Mouse (Mus musculus) G1E (cell line): ENCODE measurements around the gene Glg1. TPM values are rescaled to one million over a fixed set of nuclear protein-coding genes. Genes with fewer than 3 reads are reported as not detected.
A peak's percentile ranks its signal among the peaks of the same experiment; 100 is the strongest.
"Not testable (repeated sequence)": the region's sequence is repeated elsewhere in the genome, so short reads cannot be mapped to it uniquely, and the experiment has no call there.

Experiments
- ATAC-seq: 2 replicates; pipeline ENCODE4 v1.8.0; 2016; ENCODE audit warnings: mild to moderate bottlenecking; ENCODE audit not compliant: insufficient number of reproducible peaks, poor library complexity, low FRiP score, severe bottlenecking; ENCODE audit errors: extremely low read depth
- DNase-seq: peaks from one replicate; pipeline ENCODE4 v3.0.0; 2012; ENCODE audit warnings: low spot score
- H3K27me3 ChIP-seq: 2 replicates; pipeline ENCODE4 v1.6.1; 2012; ENCODE audit warnings: mild to moderate bottlenecking, low read length, inconsistent platforms; ENCODE audit not compliant: insufficient read depth
- H3K36me3 ChIP-seq: replicated peaks from 2 replicates; pipeline ENCODE3; 2012; ENCODE audit warnings: mild to moderate bottlenecking, inconsistent platforms
- H3K4me1 ChIP-seq: 2 replicates; pipeline ENCODE4 v1.6.1; 2012; ENCODE audit warnings: low read depth, low read length, inconsistent platforms, mixed read lengths; ENCODE audit not compliant: insufficient read depth
- H3K4me3 ChIP-seq: 2 replicates; pipeline ENCODE4 v1.5.1; 2012; ENCODE audit warnings: low read depth, mild to moderate bottlenecking, inconsistent platforms, low read length, moderate library complexity, mixed read lengths
- H3K9me3 ChIP-seq: replicated peaks from 2 replicates; pipeline ENCODE4 v1.6.1; 2012; ENCODE audit warnings: inconsistent platforms
- CTCF ChIP-seq: IDR thresholded peaks from 2 replicates; pipeline ENCODE4 v1.5.1; 2012; ENCODE audit warnings: low read depth, low read length, inconsistent platforms, mixed read lengths
- GATA1 ChIP-seq: IDR thresholded peaks from 2 replicates; pipeline ENCODE4 v1.6.1; 2012; ENCODE audit warnings: borderline replicate concordance, low read length, inconsistent platforms, mixed read lengths
- GATA2 ChIP-seq: IDR thresholded peaks from 2 replicates; pipeline ENCODE4 v1.6.1; 2012; ENCODE audit warnings: low read depth, low read length, inconsistent platforms, borderline replicate concordance
- POLR2AphosphoS5 ChIP-seq: IDR thresholded peaks from 2 replicates; pipeline ENCODE4 v1.6.1; 2012; ENCODE audit warnings: low read depth, low read length, inconsistent platforms; ENCODE audit not compliant: insufficient replicate concordance
- TAL1 ChIP-seq: conservative IDR thresholded peaks from 2 replicates; pipeline ENCODE4 v1.6.1; 2012; ENCODE audit warnings: low read depth, low read length, inconsistent platforms, mixed read lengths
- polyA plus RNA-seq: library from polyadenylated mRNA; stranded (reverse); fragments of >175 nt; gene quantifications from 2 replicates; pipeline ENCODE4 v1.2.3, GENCODE M21; 2012
- total RNA-seq, 2 experiments: library from RNA; stranded (forward) in 1 of 2; stranded (reverse) in 1 of 2; fragments of 200-1000 nt in 1 of 2; fragments of >200 nt in 1 of 2; fragmentation: Nextera tagmentation in 1 of 2; gene quantifications; 2 replicates each; pipeline ENCODE4 v1.2.3; 2014 to 2017

Glg1 gene
- total and polyA plus RNA-seq, 3 experiments = 12.7 to 71.0 (median 22.7) TPM

- Histone ChIP-seq H3K4me3 (no peak overlapping the region), H3K27me3 (no peaks in the 10 kb centered on the region), H3K36me3 (peaks cover 79% of the 10 kb centered on the region), H3K4me1 (no peaks in the 10 kb centered on the region), H3K9me3 (no peaks in the 10 kb centered on the region)
- DNase-seq = no peak
- ATAC-seq = no peak
- TF ChIP-seq GATA2 (no peak), CTCF (no peak), TAL1 (no peak), POLR2AphosphoS5 (no peak)
These were observed 87.4 kb downstream of the Glg1 start for GRCm38 (mm10) chr8:111171661-111172060.

- DNase-seq (no peak), ATAC-seq (no peak)
- Histone ChIP-seq H3K9me3 (no peaks in the 10 kb centered on the region), H3K36me3 (peaks cover 92% of the 10 kb centered on the region), H3K4me1 (no peaks in the 10 kb centered on the region), H3K27me3 (no peaks in the 10 kb centered on the region), H3K4me3 (no peak overlapping the region)
- TF ChIP-seq CTCF (no peak), TAL1 (no peak), POLR2AphosphoS5 (no peak), GATA2 (no peak), GATA1 (no peak)
These were observed 101.4 kb downstream of the Glg1 start for GRCm38 (mm10) chr8:111157617-111158016.

GRCm38 (mm10) chr8:111155721-111156436 lies 103.1 kb downstream of the Glg1 start:
- peaks cover 82% of the 10 kb centered on the region for H3K36me3 ChIP-seq

GRCm38 (mm10) chr8:111145460-111146012 lies 113.5 kb downstream of the Glg1 start:
- DNase-seq (peak; percentile 66), ATAC-seq (peak; percentile 64)
- H3K4me1 ChIP-seq = peaks cover 30% of the 10 kb centered on the region
- H3K4me3 ChIP-seq = peak overlapping the region; percentile 76
- H3K36me3 ChIP-seq = peaks cover 13% of the 10 kb centered on the region
- not testable (repeated sequence) for H3K27me3 ChIP-seq, H3K9me3 ChIP-seq

More at GRCm38 (mm10) chr8:111155721-111156436, 103.1 kb downstream of the Glg1 start:
- Histone ChIP-seq H3K9me3 (no peaks in the 10 kb centered on the region), H3K27me3 (no peaks in the 10 kb centered on the region), H3K4me3 (no peak overlapping the region), H3K4me1 (no peaks in the 10 kb centered on the region)
- ATAC-seq (no peak), DNase-seq (no peak)
- TF ChIP-seq POLR2AphosphoS5 (no peak), TAL1 (no peak), CTCF (no peak), GATA1 (no peak), GATA2 (no peak)

- Histone ChIP-seq H3K4me3 (peak overlapping the region; percentile 76), H3K36me3 (peaks cover 19% of the 10 kb centered on the region), H3K4me1 (peaks cover 36% of the 10 kb centered on the region)
- not testable (repeated sequence) for ATAC-seq, H3K27me3 ChIP-seq, H3K9me3 ChIP-seq, DNase-seq
These were observed 114.0 kb downstream of the Glg1 start for GRCm38 (mm10) chr8:111144901-111145459.

GRCm38 (mm10) chr8:111142521-111142920 lies 116.5 kb downstream of the Glg1 start:
- Histone ChIP-seq H3K4me1 (peaks cover 37% of the 10 kb centered on the region), H3K27me3 (no peaks in the 10 kb centered on the region), H3K36me3 (peaks cover 40% of the 10 kb centered on the region), H3K9me3 (no peaks in the 10 kb centered on the region), H3K4me3 (no peak overlapping the region)
- DNase-seq (no peak), ATAC-seq (no peak)
- no peak for TF ChIP-seq GATA2
- TF ChIP-seq TAL1 = no peak
- TF ChIP-seq GATA1 = no peak
- no peak for TF ChIP-seq POLR2AphosphoS5
- TF ChIP-seq CTCF = no peak

GRCm38 (mm10) chr8:111130756-111131155 lies 128.3 kb downstream of the Glg1 start:
- H3K36me3 ChIP-seq = peaks cover 85% of the 10 kb centered on the region
- no peak for ATAC-seq
- H3K4me1 ChIP-seq = no peaks in the 10 kb centered on the region
- no peak for DNase-seq
- no peaks in the 10 kb centered on the region for H3K27me3 ChIP-seq
- no peak for TF ChIP-seq GATA2
- no peak for TF ChIP-seq POLR2AphosphoS5
- TF ChIP-seq CTCF = no peak
- no peak for TF ChIP-seq TAL1
- TF ChIP-seq GATA1 = no peak
- H3K9me3 ChIP-seq = no peaks in the 10 kb centered on the region
- no peak overlapping the region for H3K4me3 ChIP-seq
